Mouse (Mus musculus) kidney, embryonic 16.5 days (tissue): ENCODE measurements around the gene Ccdc167. TPM values are rescaled to one million over a fixed set of nuclear protein-coding genes. Genes with fewer than 3 reads are reported as not detected.
"Not testable (repeated sequence)": the region's sequence is repeated elsewhere in the genome, so short reads cannot be mapped to it uniquely, and the experiment has no call there.

Source experiments
- ATAC-seq: fragments of 200-750 bp; cut with Nextera tagmentation; 2 replicates; pipeline ENCODE4 v1.8.0; 2017; ENCODE audit warnings: moderate TSS enrichment; ENCODE audit not compliant: low FRiP score, low TSS enrichment
- H3K27ac ChIP-seq: fragments of 300-500 bp; sonication (generic); 2 replicates; pipeline ENCODE4 v1.5.1; 2014; ENCODE audit warnings: low read length
- H3K27me3 ChIP-seq: fragments of 300-500 bp; sonication (generic); 2 replicates; pipeline ENCODE4 v1.6.1; 2014; ENCODE audit warnings: low read length, control low read depth, mixed read lengths; ENCODE audit not compliant: insufficient read depth
- H3K36me3 ChIP-seq: fragments of 300-500 bp; sonication (generic); 2 replicates; pipeline ENCODE4 v1.6.1; 2014; ENCODE audit warnings: low read length, control low read depth, mixed read lengths; ENCODE audit not compliant: insufficient read depth
- H3K4me1 ChIP-seq: fragments of 300-500 bp; sonication (generic); 2 replicates; pipeline ENCODE4 v1.6.1; 2014; ENCODE audit warnings: low read length, control low read depth, mixed read lengths; ENCODE audit not compliant: insufficient read depth
- H3K4me2 ChIP-seq: fragments of 300-500 bp; sonication (generic); replicated peaks from 2 replicates; pipeline ENCODE4 v1.6.1; 2014; ENCODE audit warnings: low read depth, low read length
- H3K4me3 ChIP-seq: fragments of 300-500 bp; sonication (generic); 2 replicates; pipeline ENCODE4 v1.5.1; 2014; ENCODE audit warnings: mild to moderate bottlenecking, low read length
- H3K9ac ChIP-seq: fragments of 300-500 bp; sonication (generic); replicated peaks from 2 replicates; pipeline ENCODE4 v1.6.1; 2014; ENCODE audit warnings: low read length
- H3K9me3 ChIP-seq: fragments of 300-500 bp; sonication (generic); 2 replicates; pipeline ENCODE4 v1.6.1; 2016; ENCODE audit warnings: low read length, control low read depth
- WGBS: fragments of 180-500 bp; shearing (Covaris S2); extraction: QIAGEN DNeasy Blood & Tissue Kit; methylation state at CpG from one replicate; pipeline ENCODE4 v1.1.7; 2014; 5-methylcytosine and 5-hydroxymethylcytosine counted together
- polyA plus RNA-seq: library from polyadenylated mRNA; unstranded; fragments of >200 nt; fragmentation: Nextera tagmentation; extraction: Ambion mirVana; gene quantifications from 2 replicates; pipeline ENCODE4 v1.2.1, GENCODE M21; 2015

Ccdc167 gene
- polyA plus RNA-seq, 1 experiment from 2014 or later: 12.5 TPM

DNA sequence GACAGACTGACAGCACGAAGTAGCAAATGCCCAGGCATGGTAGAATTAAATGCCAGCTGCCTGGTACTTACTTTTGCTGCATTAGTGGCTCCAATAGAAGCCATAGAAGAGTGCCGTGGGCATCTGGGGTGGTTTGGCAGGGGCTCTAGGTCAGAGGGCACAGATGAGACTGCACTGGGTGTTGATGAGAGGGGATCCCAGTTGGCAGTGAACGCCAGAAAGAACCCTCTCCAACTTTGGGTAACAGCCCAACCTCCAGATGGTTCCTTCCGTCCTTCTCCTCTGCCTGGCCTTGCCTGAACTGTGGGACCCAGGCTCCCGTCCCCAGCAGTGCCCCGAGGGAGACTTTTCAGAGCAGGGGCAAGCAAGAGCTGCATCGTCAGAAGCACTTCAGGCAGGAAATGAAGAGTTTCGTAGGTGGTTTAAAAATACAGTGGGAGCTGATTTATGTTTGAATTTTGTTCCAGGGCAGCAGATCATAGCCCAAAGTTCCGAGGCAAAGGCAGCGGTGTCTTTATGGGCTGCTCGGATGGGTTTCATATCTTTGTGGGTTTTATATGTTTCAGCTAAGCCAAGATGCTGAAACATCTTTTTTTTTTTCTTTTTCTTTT, 4.0 kb upstream of the Ccdc167 start:
- H3K27me3 ChIP-seq: no peaks in the 10 kb centered on the region
- H3K4me3 ChIP-seq: no peak overlapping the region
- no peaks in the 10 kb centered on the region; the same call in 1 of the 2 replicates for H3K9me3 ChIP-seq
- H3K9ac ChIP-seq: no peak overlapping the region
- H3K4me2 ChIP-seq: no peak overlapping the region
- peaks cover 10% of the 10 kb centered on the region for H3K4me1 ChIP-seq
- no peaks in the 10 kb centered on the region for H3K36me3 ChIP-seq
- no peak overlapping the region for H3K27ac ChIP-seq
- ATAC-seq: no peak
- WGBS: 49% methylated on average over 11 of the region's 11 CpGs

DNA sequence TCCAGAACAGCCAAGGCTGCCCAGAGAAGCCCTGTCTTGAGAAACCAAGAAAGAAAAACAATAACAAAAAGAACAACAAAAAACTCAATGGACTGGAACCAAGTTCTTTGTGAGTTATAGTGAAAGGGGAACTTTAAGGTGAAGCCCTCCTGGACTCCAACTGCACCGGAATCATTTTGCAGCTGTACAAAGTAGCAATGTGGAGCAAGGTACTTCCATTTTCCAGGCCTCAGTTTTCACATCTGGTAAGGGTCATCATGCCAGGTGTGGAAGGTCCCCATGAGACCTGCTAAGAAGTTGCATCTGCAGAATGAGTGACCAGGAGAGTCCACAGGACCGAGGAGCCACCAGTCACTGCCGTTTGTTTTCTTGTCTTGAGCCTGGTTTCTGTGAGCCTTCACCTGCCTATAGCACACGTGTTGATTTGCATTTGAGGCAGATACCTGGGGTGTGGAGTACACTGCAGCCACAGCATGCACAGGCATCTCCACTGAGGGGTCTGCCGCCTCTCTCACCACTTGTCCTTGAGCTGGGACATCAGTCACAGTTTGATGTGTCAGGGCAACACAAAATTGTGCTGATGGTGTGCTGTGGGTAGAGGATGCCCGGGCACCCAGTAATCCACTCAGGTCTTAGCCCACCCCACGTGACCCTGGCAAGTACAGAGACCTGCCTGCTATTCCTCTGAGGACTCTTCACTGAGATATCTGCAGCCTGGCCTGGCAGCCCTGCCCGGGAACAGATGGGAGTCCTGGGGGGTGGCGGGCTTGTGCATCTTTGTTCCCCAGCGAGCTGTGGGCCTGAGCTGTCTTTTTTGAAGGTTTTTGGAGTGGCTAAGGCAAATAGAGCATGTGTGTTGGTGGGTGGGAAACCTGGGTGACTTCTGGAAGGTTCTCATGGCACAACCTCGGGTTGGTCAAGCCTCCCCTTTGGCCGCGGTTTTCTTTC, 3.1 kb upstream of the Ccdc167 start:
- Histone ChIP-seq H3K27ac (no peak overlapping the region), H3K4me2 (no peak overlapping the region)
- WGBS: 81% methylated on average over 13 of the region's 13 CpGs

DNA sequence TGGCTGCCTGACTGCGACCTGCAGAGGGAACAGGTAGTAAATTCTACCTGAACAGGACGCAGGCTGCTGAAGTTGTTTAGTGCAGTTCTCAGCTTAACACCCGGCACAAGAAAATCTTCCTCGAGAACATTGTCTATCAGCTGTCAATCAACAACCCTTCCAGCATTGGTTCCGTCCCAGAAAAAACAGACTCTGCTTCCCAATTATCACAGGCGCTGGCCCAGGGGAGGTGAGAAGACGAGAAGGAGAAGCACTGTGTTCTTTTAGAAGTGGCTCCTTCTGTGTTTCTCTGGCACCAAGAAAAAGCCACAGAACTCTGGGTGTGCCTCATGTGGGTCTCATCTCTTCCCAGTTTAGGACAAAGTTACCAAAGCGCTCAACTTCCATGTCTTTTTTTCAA, 1.8 kb upstream of the Ccdc167 start:
- 81% methylated on average over 8 of the region's 8 CpGs for WGBS
- Histone ChIP-seq H3K9me3 (no peaks in the 10 kb centered on the region; the same call in 1 of the 2 replicates), H3K9ac (no peak overlapping the region), H3K27ac (no peak overlapping the region), H3K27me3 (no peaks in the 10 kb centered on the region), H3K4me1 (peaks cover 12% of the 10 kb centered on the region), H3K4me2 (no peak overlapping the region), H3K36me3 (no peaks in the 10 kb centered on the region), H3K4me3 (no peak overlapping the region)
- ATAC-seq: no peak

More for the DNA sequence above, 3.1 kb upstream of the Ccdc167 start:
- ATAC-seq: no peak
- no peak overlapping the region for H3K9ac ChIP-seq
- H3K36me3 ChIP-seq: no peaks in the 10 kb centered on the region
- H3K27me3 ChIP-seq: no peaks in the 10 kb centered on the region
- H3K4me1 ChIP-seq: peaks cover 12% of the 10 kb centered on the region
- H3K9me3 ChIP-seq: no peaks in the 10 kb centered on the region; the same call in 1 of the 2 replicates
- no peak overlapping the region for H3K4me3 ChIP-seq

DNA sequence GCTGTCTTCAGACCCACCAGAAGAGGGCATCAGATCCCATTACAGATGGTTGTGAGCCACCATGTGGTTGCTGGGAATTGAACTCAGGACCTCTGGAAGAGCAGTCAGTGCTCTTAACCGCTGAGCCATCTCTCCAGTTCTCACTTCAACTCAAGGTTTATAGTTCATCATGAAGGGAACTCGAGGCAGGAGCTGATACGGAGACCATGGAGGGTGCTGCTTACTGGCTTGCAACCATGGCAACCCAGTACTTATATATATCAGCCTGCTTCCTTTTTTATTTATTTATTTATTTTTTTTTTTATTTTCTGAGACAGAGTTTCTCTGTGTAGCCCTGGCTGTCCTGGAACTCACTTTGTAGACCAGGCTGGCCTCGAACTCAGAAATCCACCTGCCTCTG, 3.1 kb downstream of the Ccdc167 start:
- peaks cover 46% of the 10 kb centered on the region for H3K4me1 ChIP-seq
- 92% methylated on average over 4 of the region's 4 CpGs for WGBS

DNA sequence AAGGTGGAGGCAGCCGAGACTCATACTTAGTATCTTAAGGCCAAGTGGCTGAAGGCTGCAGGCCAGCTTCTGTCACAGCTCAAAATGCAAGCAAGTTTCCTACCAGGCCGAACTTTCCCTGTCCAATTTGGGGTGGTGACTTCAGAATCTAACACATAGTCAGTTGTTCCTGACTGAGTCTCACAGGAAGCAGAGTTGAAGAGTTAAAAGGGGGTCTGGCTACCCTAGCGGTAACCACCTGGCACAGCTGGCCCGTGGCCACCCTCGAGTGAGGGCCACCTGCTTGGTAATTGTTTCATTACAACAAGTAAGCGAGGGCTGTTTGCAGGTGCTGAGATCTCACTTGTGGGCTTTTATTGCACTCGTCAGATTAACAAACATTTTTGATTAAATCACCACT, 4.3 kb downstream of the Ccdc167 start:
- Histone ChIP-seq H3K4me3 (no peak overlapping the region), H3K4me1 (peaks cover 53% of the 10 kb centered on the region), H3K4me2 (no peak overlapping the region), H3K27me3 (no peaks in the 10 kb centered on the region), H3K36me3 (no peaks in the 10 kb centered on the region), H3K9me3 (no peaks in the 10 kb centered on the region), H3K9ac (no peak overlapping the region), H3K27ac (no peak overlapping the region)
- ATAC-seq: no peak
- WGBS: 43% methylated on average over 7 of the region's 7 CpGs

More for the DNA sequence above, 3.1 kb downstream of the Ccdc167 start:
- H3K27ac ChIP-seq, H3K27me3 ChIP-seq, H3K9me3 ChIP-seq, H3K4me2 ChIP-seq, ATAC-seq, H3K36me3 ChIP-seq, H3K9ac ChIP-seq, H3K4me3 ChIP-seq: not testable (repeated sequence)

DNA sequence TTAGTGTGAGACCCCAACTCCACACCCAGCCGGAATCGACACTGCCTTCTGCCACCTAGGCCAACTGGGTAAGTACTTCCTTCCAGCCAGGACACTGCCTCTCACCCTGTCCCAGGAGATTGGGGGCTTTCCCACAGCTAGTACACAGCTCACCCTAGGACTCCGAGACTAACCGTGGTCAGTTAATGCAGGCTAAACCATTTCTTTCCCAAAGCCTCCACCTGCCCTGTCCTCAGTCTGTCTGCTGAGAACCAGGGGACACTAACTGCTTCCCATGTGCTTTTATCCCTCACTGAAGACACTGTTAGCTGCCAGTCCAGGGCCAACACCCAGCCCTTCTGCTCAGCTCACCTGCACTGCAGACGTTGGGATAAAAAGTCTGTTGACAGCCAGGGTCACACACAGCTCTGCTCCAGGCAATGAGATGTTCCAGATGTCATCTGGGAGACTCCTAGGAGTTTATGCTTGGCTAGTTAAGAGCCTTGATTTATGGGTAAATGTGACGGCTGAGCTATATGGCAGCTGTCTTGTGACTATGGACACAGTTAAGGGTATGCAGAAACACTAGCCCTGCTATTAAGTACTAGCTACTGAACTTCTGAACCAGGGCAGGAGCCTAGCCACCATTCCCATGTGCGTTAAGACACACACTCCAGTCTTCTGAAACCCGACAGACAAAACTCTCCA, 5.0 kb downstream of the Ccdc167 start:
- H3K9ac ChIP-seq: no peak overlapping the region
- H3K27ac ChIP-seq: no peak overlapping the region
- H3K9me3 ChIP-seq: no peaks in the 10 kb centered on the region
- no peaks in the 10 kb centered on the region for H3K36me3 ChIP-seq
- H3K4me1 ChIP-seq: peaks cover 56% of the 10 kb centered on the region
- no peak overlapping the region for H3K4me2 ChIP-seq
- 44% methylated on average over 8 of the region's 8 CpGs for WGBS
- H3K4me3 ChIP-seq: no peak overlapping the region
- peak; percentile 28; the same call in 1 of the 2 replicates for ATAC-seq
- no peaks in the 10 kb centered on the region for H3K27me3 ChIP-seq

DNA sequence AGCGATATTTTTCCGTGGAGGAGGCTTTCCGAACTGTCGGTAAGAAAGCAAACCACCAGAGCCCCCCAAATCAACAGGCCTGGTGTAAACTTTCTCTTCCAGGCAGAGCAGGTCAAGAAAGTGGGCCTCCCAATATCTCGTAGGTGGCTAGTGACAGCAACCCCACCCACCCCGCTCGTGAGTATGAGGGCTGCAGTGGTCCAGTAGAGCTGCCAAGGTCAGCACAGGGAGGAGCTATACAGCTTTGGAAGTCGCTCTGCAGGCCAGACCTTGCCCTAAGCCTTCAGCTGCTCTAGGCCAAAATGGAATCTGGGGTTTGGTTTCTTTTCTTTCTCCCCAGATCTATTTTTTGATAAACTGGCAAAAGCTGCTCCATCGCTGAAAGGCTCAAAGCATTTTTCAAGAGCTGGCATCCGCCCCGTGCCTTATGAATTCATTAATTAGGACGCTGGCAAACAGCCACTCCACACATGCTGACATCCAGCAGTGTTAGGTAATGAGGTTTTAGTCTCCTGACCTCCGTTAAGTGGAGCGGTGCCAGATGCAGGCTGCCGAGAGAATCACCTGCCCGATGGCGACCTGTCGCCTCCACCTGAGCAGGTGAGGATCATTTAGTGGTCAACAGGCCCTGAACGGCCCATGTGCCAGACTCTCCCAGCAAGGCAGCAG, 5.6 kb downstream of the Ccdc167 start:
- peaks cover 60% of the 10 kb centered on the region for H3K4me1 ChIP-seq
- H3K9ac ChIP-seq: no peak overlapping the region
- no peak overlapping the region for H3K4me2 ChIP-seq
- 54% methylated on average over 19 of the region's 19 CpGs for WGBS
- no peak overlapping the region for H3K4me3 ChIP-seq
- no peaks in the 10 kb centered on the region for H3K36me3 ChIP-seq
- no peak overlapping the region for H3K27ac ChIP-seq
- no peaks in the 10 kb centered on the region for H3K27me3 ChIP-seq
- no peaks in the 10 kb centered on the region for H3K9me3 ChIP-seq
- no peak for ATAC-seq

DNA sequence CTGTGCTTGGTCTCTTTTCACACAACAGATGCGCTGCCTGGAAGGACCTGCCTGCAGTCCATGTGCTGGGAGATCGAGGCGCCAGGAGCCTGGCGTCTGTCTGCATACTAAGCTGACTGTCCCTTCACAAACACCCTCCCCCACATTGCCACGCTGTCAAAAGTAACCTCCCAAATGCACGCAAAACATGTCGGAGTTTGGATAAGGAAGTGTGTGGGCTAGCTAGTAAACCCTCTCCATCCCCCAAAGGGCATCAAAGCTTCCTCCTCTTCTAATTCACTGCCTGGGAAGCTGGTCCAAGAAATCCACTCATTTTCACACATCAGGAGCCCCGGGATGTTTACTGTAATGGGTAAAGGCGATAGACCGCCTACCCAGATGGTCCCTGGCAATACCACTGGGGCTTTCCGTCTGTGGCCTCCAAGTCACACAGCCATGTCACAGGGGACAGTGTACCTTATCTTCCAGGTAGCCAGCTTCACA, 6.2 kb downstream of the Ccdc167 start:
- Histone ChIP-seq H3K27me3 (no peaks in the 10 kb centered on the region), H3K4me3 (no peak overlapping the region), H3K4me2 (no peak overlapping the region), H3K27ac (no peak overlapping the region), H3K9ac (no peak overlapping the region), H3K9me3 (no peaks in the 10 kb centered on the region), H3K36me3 (no peaks in the 10 kb centered on the region), H3K4me1 (peaks cover 58% of the 10 kb centered on the region)
- 43% methylated on average over 11 of the region's 11 CpGs for WGBS
- ATAC-seq: no peak

DNA sequence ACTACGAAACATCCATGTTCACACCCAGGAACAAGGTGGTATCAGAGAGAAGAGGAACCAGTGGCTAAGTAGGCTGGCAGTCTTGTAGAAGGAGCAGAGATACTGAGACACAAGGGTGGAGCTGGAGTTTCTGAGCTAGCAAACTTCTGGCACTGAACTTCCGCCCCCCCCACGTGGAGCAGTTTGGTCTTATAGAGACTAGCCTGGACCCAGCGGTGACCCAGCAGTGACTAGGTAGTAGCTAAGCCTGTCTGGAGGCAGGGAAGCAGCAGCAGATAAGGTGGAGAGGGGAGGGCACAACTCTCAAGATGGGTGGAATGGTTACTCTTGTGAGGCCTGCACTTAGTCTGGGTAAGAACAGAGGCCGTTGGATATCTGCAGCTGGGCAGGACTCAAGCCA, 8.1 kb downstream of the Ccdc167 start:
- Histone ChIP-seq H3K27ac (no peak overlapping the region), H3K4me3 (no peak overlapping the region), H3K9ac (no peak overlapping the region), H3K27me3 (no peaks in the 10 kb centered on the region), H3K4me2 (no peak overlapping the region), H3K9me3 (no peaks in the 10 kb centered on the region), H3K36me3 (peaks cover 5% of the 10 kb centered on the region), H3K4me1 (peaks cover 58% of the 10 kb centered on the region)
- 79% methylated on average over 5 of the region's 5 CpGs for WGBS
- ATAC-seq: no peak
